In the genomic region with DNA sequence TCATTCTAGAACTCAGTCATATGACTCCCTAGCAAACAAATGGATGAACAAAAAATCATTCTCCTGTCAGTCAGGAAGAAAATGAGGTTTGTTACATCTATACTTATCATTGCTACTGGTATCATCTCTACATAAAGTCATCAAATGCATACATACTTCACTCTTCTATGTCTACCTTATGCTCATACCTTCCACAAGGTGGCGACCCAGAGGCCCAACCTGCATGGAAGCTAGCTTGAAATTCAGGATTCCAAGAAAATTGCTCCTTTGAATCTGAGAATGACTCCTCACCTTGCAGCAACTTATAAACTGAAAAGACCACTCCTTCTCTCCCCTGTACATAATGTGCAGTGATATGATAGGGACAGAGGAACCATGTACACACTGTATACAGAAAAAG, we compare ENCODE assay signal across 9 mouse cellular contexts.
DNase-seq lines count a peak whose midpoint lies in the region; TF ChIP-seq lines count a peak whose summit lies in the region.
"Had no signal": no experiment of that assay in that cellular context is flagged by ENCODE, and none has a peak within 500 bp of the region (broad histone marks: within the 10 kb centered on the region; RNA-seq: fewer than 3 reads in every experiment).

No protein-coding gene starts in this region.

- intact Hi-C loops in gastrocnemius, adult 2 months (cut with DNase I): no loop called here

- H3K4me3 ChIP-seq in gastrocnemius, adult 2 months: no peak overlapping the region
- H3K4me3 ChIP-seq: heart, embryonic 12.5 days had no signal

- TF ChIP-seq CTCF in gastrocnemius, adult 2 months (IDR thresholded peaks at IDR 0.05): peak; percentile 44

- no peak overlapping the region for H3K27ac ChIP-seq in gastrocnemius, adult 2 months

- no peak for DNase-seq in gastrocnemius, adult 2 months
- no peak for DNase-seq in gastrocnemius, postnatal 25 days
- peak; percentile 11 for DNase-seq in retina, postnatal 1 day
- no peak for DNase-seq in retina, embryonic 14.5 days (ENCODE audit: low spot score)
- DNase-seq in cerebellum, adult 8-10 months: peak; percentile 25
- peak; percentile 11 for DNase-seq in lung, postnatal 10 days
- DNase-seq in spleen, postnatal 14 days (ENCODE audit: low spot score in 2 of 2): no peak
- no peak for DNase-seq in urinary bladder, postnatal 10 days (ENCODE audit: low spot score)

Comparison
In these comparisons a context has a peak if more than half of its experiments do, and no peak if none do; other contexts are left out.
1. DNase-seq: peak in retina, postnatal 1 day (single experiment), cerebellum, adult 8-10 months (single experiment) and lung, postnatal 10 days (single experiment); none in gastrocnemius, adult 2 months (single experiment), gastrocnemius, postnatal 25 days (single experiment), retina, embryonic 14.5 days (single experiment), spleen, postnatal 14 days (0 of 2) and urinary bladder, postnatal 10 days (single experiment).